Mouse (Mus musculus): ENCODE results near the gene Gm14151. TPM values are rescaled to one million over a fixed set of nuclear protein-coding genes. Genes with fewer than 3 reads are reported as not detected.
"Not testable (repeated sequence)": the region's sequence is repeated elsewhere in the genome, so short reads cannot be mapped to it uniquely, and the experiment has no call there.

Gene Gm14151
- total RNA-seq (2014; rRNA removed) = not detected in 2 replicates
- polyA plus RNA-seq (2012; rRNA removed) = not detected in 2 replicates

GRCm38 (mm10) chr2:151092250-151092649 is at the start of gene Gm14151:
Gene Gm14151, minus strand, starts transcription at chr2:151092350.
- WGBS = no CpG with 5 or more reads among the region's 3 CpGs
- not testable (repeated sequence) for H3K36me3 ChIP-seq (ENCODE audit: control insufficient read depth, insufficient read depth, low read length); DNase-seq (ENCODE audit: extremely low read depth, low read depth, low spot score); H3K27ac ChIP-seq (replicated peaks; ENCODE audit: insufficient read depth, low read depth, low read length); H3K27me3 ChIP-seq (ENCODE audit: control insufficient read depth, insufficient read depth, low read length); H3K4me3 ChIP-seq (ENCODE audit: insufficient read depth, low read depth, low read length); H3K4me1 ChIP-seq (ENCODE audit: control insufficient read depth, insufficient read depth, low read length); H3K9ac ChIP-seq (ENCODE audit: low read depth, low read length); H3K79me2 ChIP-seq (ENCODE audit: control insufficient read depth, insufficient read depth, low read length)

GRCm38 (mm10) chr2:151097945-151098344 is 5.8 kb upstream of the Gm14151 start, which contains the start of gene Gm14147:
Gene Gm14147, plus strand, starts transcription at chr2:151098245.
- not testable (repeated sequence) for H3K79me2 ChIP-seq (ENCODE audit: control insufficient read depth, insufficient read depth, low read length); H3K27ac ChIP-seq (replicated peaks; ENCODE audit: insufficient read depth, low read depth, low read length); DNase-seq (ENCODE audit: extremely low read depth, low read depth, low spot score); H3K4me1 ChIP-seq (ENCODE audit: control insufficient read depth, insufficient read depth, low read length); H3K36me3 ChIP-seq (ENCODE audit: control insufficient read depth, insufficient read depth, low read length); H3K27me3 ChIP-seq (ENCODE audit: control insufficient read depth, insufficient read depth, low read length); H3K9ac ChIP-seq (ENCODE audit: low read depth, low read length); H3K4me3 ChIP-seq (ENCODE audit: insufficient read depth, low read depth, low read length)
- whole genome bisulfite sequencing = no CpG with 5 or more reads among the region's 3 CpGs

- Histone ChIP-seq H3K36me3 (ENCODE audit: control insufficient read depth, insufficient read depth, low read length) (no peaks in the 10 kb centered on the region), H3K4me3 (ENCODE audit: insufficient read depth, low read depth, low read length) (no peak overlapping the region), H3K9ac (ENCODE audit: low read depth, low read length) (no peak overlapping the region), H3K79me2 (ENCODE audit: control insufficient read depth, insufficient read depth, low read length) (no peaks in the 10 kb centered on the region), H3K27ac (replicated peaks; ENCODE audit: insufficient read depth, low read depth, low read length) (no peak overlapping the region), H3K4me1 (ENCODE audit: control insufficient read depth, insufficient read depth, low read length) (no peaks in the 10 kb centered on the region), H3K27me3 (ENCODE audit: control insufficient read depth, insufficient read depth, low read length) (no peaks in the 10 kb centered on the region)
- TF ChIP-seq CTCF (IDR thresholded peaks at IDR 0.05; ENCODE audit: low read depth, low read length) = no peak
- TF ChIP-seq POLR2A (IDR thresholded peaks at IDR 0.05; ENCODE audit: extremely low read depth, insufficient read depth, low read length) = no peak
- DNase-seq (ENCODE audit: extremely low read depth, low read depth, low spot score) = no peak
- WGBS = 87% methylated on average over 1 of the region's 1 CpGs
Observed at GRCm38 (mm10) chr2:151056637-151057036, 35.5 kb downstream of the Gm14151 start.

DNA sequence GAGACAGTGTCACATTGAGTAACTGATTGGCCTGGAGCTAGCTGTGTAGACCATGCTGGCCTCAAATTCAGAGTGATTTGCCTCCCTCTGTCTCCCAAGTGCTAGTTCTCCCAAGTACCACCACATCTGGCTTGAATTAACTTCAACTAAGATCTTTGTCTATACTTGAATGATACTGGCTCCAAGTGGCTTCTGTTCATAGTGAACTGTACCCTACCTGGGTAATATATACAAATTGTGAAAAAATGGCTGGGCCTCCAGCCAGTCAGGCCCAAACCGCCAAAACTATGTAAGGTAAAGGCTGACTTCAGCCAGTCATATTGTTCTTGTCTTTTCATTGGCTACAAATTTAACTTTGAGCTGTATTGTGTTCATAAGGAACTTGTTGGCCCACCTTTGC is 51.7 kb downstream of the Gm14151 start:
- Histone ChIP-seq H3K36me3 (ENCODE audit: control insufficient read depth, insufficient read depth, low read length) (no peaks in the 10 kb centered on the region), H3K27me3 (ENCODE audit: control insufficient read depth, insufficient read depth, low read length) (no peaks in the 10 kb centered on the region), H3K27ac (replicated peaks; ENCODE audit: insufficient read depth, low read depth, low read length) (no peak overlapping the region), H3K79me2 (ENCODE audit: control insufficient read depth, insufficient read depth, low read length) (peaks cover 13% of the 10 kb centered on the region), H3K9ac (ENCODE audit: low read depth, low read length) (no peak overlapping the region), H3K4me1 (ENCODE audit: control insufficient read depth, insufficient read depth, low read length) (peaks cover 5% of the 10 kb centered on the region), H3K4me3 (ENCODE audit: insufficient read depth, low read depth, low read length) (no peak overlapping the region)
- WGBS = 88% methylated on average over 1 of the region's 1 CpGs
- no peak for DNase-seq (ENCODE audit: extremely low read depth, low read depth, low spot score)
- TF ChIP-seq POLR2A (IDR thresholded peaks at IDR 0.05; ENCODE audit: extremely low read depth, insufficient read depth, low read length) (no peak), CTCF (IDR thresholded peaks at IDR 0.05; ENCODE audit: low read depth, low read length) (no peak)

DNA sequence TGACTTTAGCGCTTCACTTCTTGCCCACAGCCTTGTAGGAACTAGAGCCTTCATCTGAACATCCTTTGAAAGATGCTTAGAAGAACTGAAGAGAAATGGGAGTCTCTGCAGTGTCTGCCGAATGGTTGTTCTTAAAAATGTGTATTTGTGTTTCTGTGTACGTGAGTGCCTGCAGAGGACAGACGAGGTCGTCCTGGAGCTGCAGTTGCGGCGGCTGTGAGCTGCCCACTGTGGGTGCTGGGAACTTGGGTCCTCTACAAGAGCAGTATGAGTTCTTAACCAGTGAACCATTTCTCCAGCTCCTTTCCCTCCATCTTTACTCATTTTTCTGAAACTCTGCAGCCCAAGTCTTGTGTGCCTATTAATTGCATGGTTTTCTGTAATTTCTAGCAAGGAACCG is 52.4 kb downstream of the Gm14151 start:
- Histone ChIP-seq H3K9ac (ENCODE audit: low read depth, low read length) (peak overlapping the region; percentile 47), H3K4me3 (ENCODE audit: insufficient read depth, low read depth, low read length) (peak overlapping the region; percentile 98), H3K27ac (replicated peaks; ENCODE audit: insufficient read depth, low read depth, low read length) (no peak overlapping the region), H3K27me3 (ENCODE audit: control insufficient read depth, insufficient read depth, low read length) (no peaks in the 10 kb centered on the region), H3K79me2 (ENCODE audit: control insufficient read depth, insufficient read depth, low read length) (peaks cover 13% of the 10 kb centered on the region), H3K4me1 (ENCODE audit: control insufficient read depth, insufficient read depth, low read length) (peaks cover 5% of the 10 kb centered on the region), H3K36me3 (ENCODE audit: control insufficient read depth, insufficient read depth, low read length) (no peaks in the 10 kb centered on the region)
- TF ChIP-seq CTCF (IDR thresholded peaks at IDR 0.05; ENCODE audit: low read depth, low read length) = no peak
- TF ChIP-seq POLR2A (IDR thresholded peaks at IDR 0.05; ENCODE audit: extremely low read depth, insufficient read depth, low read length) = no peak
- WGBS = 32% methylated on average over 8 of the region's 8 CpGs
- no peak for DNase-seq (ENCODE audit: extremely low read depth, low read depth, low spot score)

- 1% methylated on average over 34 of the region's 34 CpGs for WGBS
- Histone ChIP-seq H3K27ac (replicated peaks; ENCODE audit: insufficient read depth, low read depth, low read length) (peak within 1 kb of the TSS; percentile 78), H3K36me3 (ENCODE audit: control insufficient read depth, insufficient read depth, low read length) (no peaks in the 10 kb centered on the region), H3K27me3 (ENCODE audit: control insufficient read depth, insufficient read depth, low read length) (no peaks in the 10 kb centered on the region), H3K4me3 (ENCODE audit: insufficient read depth, low read depth, low read length) (peak within 1 kb of the TSS; percentile 98), H3K79me2 (ENCODE audit: control insufficient read depth, insufficient read depth, low read length) (peaks cover 13% of the 10 kb centered on the region), H3K4me1 (ENCODE audit: control insufficient read depth, insufficient read depth, low read length) (peaks cover 5% of the 10 kb centered on the region), H3K9ac (ENCODE audit: low read depth, low read length) (peak within 1 kb of the TSS; percentile 98)
- peak; percentile 70 for DNase-seq (ENCODE audit: extremely low read depth, low read depth, low spot score)
- TF ChIP-seq CTCF (IDR thresholded peaks at IDR 0.05; ENCODE audit: low read depth, low read length) = no peak
- TF ChIP-seq POLR2A (IDR thresholded peaks at IDR 0.05; ENCODE audit: extremely low read depth, insufficient read depth, low read length) = peak; percentile 46; the same call in 1 of the 2 replicates
Observed at GRCm38 (mm10) chr2:151039232-151039695, 52.9 kb downstream of the Gm14151 start, which contains the start of the genes Ninl and Nanp. Gene Ninl, minus strand, starts transcription at chr2:151039382. Gene Nanp, minus strand, starts transcription at chr2:151039398.
